ENCODE assay signal across 12 mouse cellular contexts in genomic region chr2:115857123-115858080, GRCm38 (mm10).
DNase-seq lines count a peak whose midpoint lies in the region; ATAC-seq and TF ChIP-seq lines count a peak whose summit lies in the region.
"Had no signal": no experiment of that assay in that cellular context is flagged by ENCODE, and none has a peak within 500 bp of the region (broad histone marks: within the 10 kb centered on the region; RNA-seq: fewer than 3 reads in every experiment).

No protein-coding gene starts in this region.

- no peaks in the 10 kb centered on the region for H3K36me3 ChIP-seq in stomach, embryonic 14.5 days (ENCODE audit: control insufficient read depth, insufficient read depth, low read length)
- H3K36me3 ChIP-seq in stomach, postnatal 0 days (ENCODE audit: control insufficient read depth, insufficient read depth, low read length) = no peaks in the 10 kb centered on the region
- no peaks in the 10 kb centered on the region for H3K36me3 ChIP-seq in midbrain, embryonic 10.5 days
- no peaks in the 10 kb centered on the region for H3K36me3 ChIP-seq in thymus, adult 2 months (ENCODE audit: control insufficient read depth, insufficient read depth, low read length)
- H3K36me3 ChIP-seq: limb, embryonic 15.5 days had no signal

- no peak for TF ChIP-seq CTCF in stomach, postnatal 0 days (IDR thresholded peaks at IDR 0.05; ENCODE audit: low read depth)
- TF ChIP-seq CTCF in thymus, adult 2 months (IDR thresholded peaks at IDR 0.05; ENCODE audit: borderline replicate concordance, control insufficient read depth, extremely low read depth, insufficient read depth, low read length, poor library complexity) = no peak

- WGBS in stomach, embryonic 14.5 days = 26% methylated on average over 11 of the region's 11 CpGs
- WGBS in stomach, postnatal 0 days = 47% methylated on average over 11 of the region's 11 CpGs
- 3% methylated on average over 11 of the region's 11 CpGs for WGBS in midbrain, embryonic 10.5 days
- 45% methylated on average over 11 of the region's 11 CpGs for WGBS in thymus, adult 2 months

- TF ChIP-seq POLR2A in thymus, adult 2 months (IDR thresholded peaks at IDR 0.05; ENCODE audit: control insufficient read depth, extremely low read depth, insufficient read depth, low read length, poor library complexity) = no peak

- peak; percentile 36 for DNase-seq in adrenal gland, adult 2 months
- DNase-seq in adrenal gland, adult 18-20 months (ENCODE audit: low spot score in 2 of 2) = no peak
- DNase-seq in stomach, postnatal 0 days (ENCODE audit: low spot score) = no peak
- peak; percentile 26 for DNase-seq in midbrain, embryonic 10.5 days (ENCODE audit: low spot score)
- DNase-seq in c-Kit-positive CD71-positive TER-119-positive erythroid progenitor cells, embryonic 14.5 days (ENCODE audit: low spot score) = no peak
- no peak for DNase-seq in thymus, adult 2 months
- DNase-seq: cerebellum, adult 11 months had no signal

- H3K9ac ChIP-seq in stomach, embryonic 14.5 days (replicated peaks; ENCODE audit: low read depth, low read length) = no peak overlapping the region
- H3K9ac ChIP-seq in stomach, postnatal 0 days (ENCODE audit: low read length) = no peak overlapping the region
- H3K9ac ChIP-seq: limb, embryonic 15.5 days had no signal

- H3K4me2 ChIP-seq in stomach, embryonic 14.5 days (replicated peaks; ENCODE audit: low read depth, low read length) = no peak overlapping the region
- no peak overlapping the region for H3K4me2 ChIP-seq in stomach, postnatal 0 days (replicated peaks; ENCODE audit: low read depth)
- H3K4me2 ChIP-seq: limb, embryonic 15.5 days had no signal

- H3K4me3 ChIP-seq in stomach, embryonic 14.5 days (ENCODE audit: low read depth, low read length) = no peak overlapping the region
- H3K4me3 ChIP-seq in stomach, postnatal 0 days (ENCODE audit: low read depth, low read length) = no peak overlapping the region
- 0 out of 2 replicates have a peak overlapping the region, but pooled peaks have one; percentile 4 for H3K4me3 ChIP-seq in midbrain, embryonic 10.5 days
- H3K4me3 ChIP-seq in thymus, adult 2 months (ENCODE audit: control insufficient read depth, insufficient read depth, low read length) = no peak overlapping the region
- H3K4me3 ChIP-seq: limb, embryonic 15.5 days; megakaryocyte, embryonic 14.5 days had no signal

- ATAC-seq in stomach, embryonic 14.5 days (ENCODE audit: insufficient number of reproducible peaks, insufficient read depth, low FRiP score, low read depth) = no peak
- no peak; the same call in 1 of the 2 replicates for ATAC-seq in stomach, postnatal 0 days (ENCODE audit: low FRiP score, low TSS enrichment)
- no peak for ATAC-seq in erythroid progenitor cell, adult 5-6 weeks (replicated peaks; ENCODE audit: low FRiP score, poor library complexity, severe bottlenecking)
- ATAC-seq: inflammation-experienced regulatory T-cells, adult 6 months had no signal

- H3K27ac ChIP-seq in stomach, embryonic 14.5 days (ENCODE audit: low read length) = peak overlapping the region; percentile 3; the same call in 1 of the 2 replicates
- no peak overlapping the region for H3K27ac ChIP-seq in stomach, postnatal 0 days (replicated peaks)
- H3K27ac ChIP-seq in midbrain, embryonic 10.5 days (replicated peaks) = no peak overlapping the region
- no peak overlapping the region for H3K27ac ChIP-seq in thymus, adult 2 months (ENCODE audit: control insufficient read depth, insufficient read depth, low read length)
- H3K27ac ChIP-seq: limb, embryonic 15.5 days had no signal

- no peak for TF ChIP-seq EP300 in stomach, postnatal 0 days (optimal IDR thresholded peaks at IDR 0.05)

- no peaks in the 10 kb centered on the region for H3K9me3 ChIP-seq in stomach, embryonic 14.5 days (ENCODE audit: control insufficient read depth, low read depth, low read length)
- H3K9me3 ChIP-seq in stomach, postnatal 0 days (ENCODE audit: control insufficient read depth, low read length) = no peaks in the 10 kb centered on the region
- no peaks in the 10 kb centered on the region for H3K9me3 ChIP-seq in midbrain, embryonic 10.5 days (replicated peaks)
- H3K9me3 ChIP-seq: limb, embryonic 15.5 days had no signal

- H3K27me3 ChIP-seq in stomach, embryonic 14.5 days (ENCODE audit: control insufficient read depth, insufficient read depth, low read length) = no peaks in the 10 kb centered on the region
- no peaks in the 10 kb centered on the region for H3K27me3 ChIP-seq in stomach, postnatal 0 days (ENCODE audit: control insufficient read depth, insufficient read depth, low read length)
- H3K27me3 ChIP-seq in midbrain, embryonic 10.5 days (ENCODE audit: low read depth, poor library complexity, severe bottlenecking) = peaks cover 92% of the 10 kb centered on the region
- peaks cover 15% of the 10 kb centered on the region; the same call in 1 of the 2 replicates for H3K27me3 ChIP-seq in thymus, adult 2 months (ENCODE audit: control insufficient read depth, insufficient read depth, low read length)

- peaks cover 31% of the 10 kb centered on the region for H3K4me1 ChIP-seq in stomach, embryonic 14.5 days (ENCODE audit: control insufficient read depth, insufficient read depth, low read length)
- H3K4me1 ChIP-seq in stomach, postnatal 0 days (replicated peaks; ENCODE audit: control insufficient read depth, insufficient read depth) = peaks cover 4% of the 10 kb centered on the region
- peaks cover 78% of the 10 kb centered on the region for H3K4me1 ChIP-seq in midbrain, embryonic 10.5 days
- no peaks in the 10 kb centered on the region; the same call in 1 of the 2 replicates for H3K4me1 ChIP-seq in thymus, adult 2 months (replicated peaks; ENCODE audit: control insufficient read depth, insufficient read depth, low read length)

Comparison
In these comparisons a context has a peak if more than half of its experiments do, and no peak if none do; other contexts are left out.
1. DNase-seq: peak in adrenal gland, adult 2 months (single experiment) and midbrain, embryonic 10.5 days (single experiment); none in adrenal gland, adult 18-20 months (0 of 2), stomach, postnatal 0 days (single experiment), c-Kit-positive CD71-positive TER-119-positive erythroid progenitor cells, embryonic 14.5 days (single experiment) and thymus, adult 2 months (single experiment).